Mouse (Mus musculus): ENCODE data around the gene Tceanc2. TPM values are rescaled to one million over a fixed set of nuclear protein-coding genes. Genes with fewer than 3 reads are reported as not detected.
"Not testable (repeated sequence)": the region's sequence is repeated elsewhere in the genome, so short reads cannot be mapped to it uniquely, and the experiment has no call there.

Gene Tceanc2
- total and polyA plus RNA-seq, 3 experiments = 15.1 to 65.8 (median 17.6) TPM

- peaks cover 69% of the 10 kb centered on the region for H3K27me3 ChIP-seq (ENCODE audit: insufficient read depth, low read length)
- H3K36me3 ChIP-seq (replicated peaks) = no peaks in the 10 kb centered on the region
- TF ChIP-seq CTCF (IDR thresholded peaks at IDR 0.05; ENCODE audit: low read depth, low read length) (no peak), POLR2AphosphoS5 (IDR thresholded peaks at IDR 0.05; ENCODE audit: insufficient replicate concordance, low read depth, low read length) (no peak), TAL1 (conservative IDR thresholded peaks at IDR 0.05; ENCODE audit: low read depth, low read length) (no peak), GATA1 (IDR thresholded peaks at IDR 0.05; ENCODE audit: borderline replicate concordance, low read length) (no peak), GATA2 (IDR thresholded peaks at IDR 0.05; ENCODE audit: borderline replicate concordance, low read depth, low read length) (no peak)
- no peaks in the 10 kb centered on the region for H3K9me3 ChIP-seq (replicated peaks)
- peaks cover 9% of the 10 kb centered on the region; the same call in 1 of the 2 replicates for H3K4me1 ChIP-seq (ENCODE audit: insufficient read depth, low read depth, low read length)
- H3K4me3 ChIP-seq (ENCODE audit: low read depth, low read length) = no peak overlapping the region
- DNase-seq (ENCODE audit: low spot score) (no peak), ATAC-seq (ENCODE audit: extremely low read depth, insufficient number of reproducible peaks, low FRiP score, poor library complexity, severe bottlenecking) (no peak)
Measured at GRCm38 (mm10) chr4:107121165-107121943, 57.6 kb downstream of the Tceanc2 start.

GRCm38 (mm10) chr4:107120676-107121075, 58.2 kb downstream of the Tceanc2 start:
- H3K36me3 ChIP-seq (replicated peaks) = no peaks in the 10 kb centered on the region
- H3K4me1 ChIP-seq (ENCODE audit: insufficient read depth, low read depth, low read length) = peaks cover 9% of the 10 kb centered on the region; the same call in 1 of the 2 replicates
- peaks cover 69% of the 10 kb centered on the region for H3K27me3 ChIP-seq (ENCODE audit: insufficient read depth, low read length)
- H3K9me3 ChIP-seq (replicated peaks) = no peaks in the 10 kb centered on the region
- DNase-seq (ENCODE audit: low spot score) (no peak), ATAC-seq (ENCODE audit: extremely low read depth, insufficient number of reproducible peaks, low FRiP score, poor library complexity, severe bottlenecking) (no peak)
- TF ChIP-seq CTCF (IDR thresholded peaks at IDR 0.05; ENCODE audit: low read depth, low read length) (no peak), GATA2 (IDR thresholded peaks at IDR 0.05; ENCODE audit: borderline replicate concordance, low read depth, low read length) (no peak), TAL1 (conservative IDR thresholded peaks at IDR 0.05; ENCODE audit: low read depth, low read length) (no peak), GATA1 (IDR thresholded peaks at IDR 0.05; ENCODE audit: borderline replicate concordance, low read length) (no peak), POLR2AphosphoS5 (IDR thresholded peaks at IDR 0.05; ENCODE audit: insufficient replicate concordance, low read depth, low read length) (no peak)
- H3K4me3 ChIP-seq (ENCODE audit: low read depth, low read length) = no peak overlapping the region

GRCm38 (mm10) chr4:107119056-107119455, 59.9 kb downstream of the Tceanc2 start:
- ATAC-seq (ENCODE audit: extremely low read depth, insufficient number of reproducible peaks, low FRiP score, poor library complexity, severe bottlenecking) = no peak
- no peak overlapping the region for H3K4me3 ChIP-seq (ENCODE audit: low read depth, low read length)
- H3K27me3 ChIP-seq (ENCODE audit: insufficient read depth, low read length) = peaks cover 65% of the 10 kb centered on the region
- no peaks in the 10 kb centered on the region for H3K9me3 ChIP-seq (replicated peaks)
- no peak for TF ChIP-seq CTCF (IDR thresholded peaks at IDR 0.05; ENCODE audit: low read depth, low read length)
- TF ChIP-seq GATA1 (IDR thresholded peaks at IDR 0.05; ENCODE audit: borderline replicate concordance, low read length) = no peak
- TF ChIP-seq POLR2AphosphoS5 (IDR thresholded peaks at IDR 0.05; ENCODE audit: insufficient replicate concordance, low read depth, low read length) = no peak
- TF ChIP-seq GATA2 (IDR thresholded peaks at IDR 0.05; ENCODE audit: borderline replicate concordance, low read depth, low read length) = no peak
- TF ChIP-seq TAL1 (conservative IDR thresholded peaks at IDR 0.05; ENCODE audit: low read depth, low read length) = no peak
- no peaks in the 10 kb centered on the region for H3K36me3 ChIP-seq (replicated peaks)
- DNase-seq (ENCODE audit: low spot score) = no peak
- peaks cover 9% of the 10 kb centered on the region; the same call in 1 of the 2 replicates for H3K4me1 ChIP-seq (ENCODE audit: insufficient read depth, low read depth, low read length)

- Histone ChIP-seq H3K27me3 (ENCODE audit: insufficient read depth, low read length) (peaks cover 67% of the 10 kb centered on the region), H3K9me3 (replicated peaks) (no peaks in the 10 kb centered on the region), H3K4me1 (ENCODE audit: insufficient read depth, low read depth, low read length) (peaks cover 9% of the 10 kb centered on the region; the same call in 1 of the 2 replicates), H3K36me3 (replicated peaks) (no peaks in the 10 kb centered on the region), H3K4me3 (ENCODE audit: low read depth, low read length) (no peak overlapping the region)
- no peak for ATAC-seq (ENCODE audit: extremely low read depth, insufficient number of reproducible peaks, low FRiP score, poor library complexity, severe bottlenecking)
- DNase-seq (ENCODE audit: low spot score) = no peak
- TF ChIP-seq CTCF (IDR thresholded peaks at IDR 0.05; ENCODE audit: low read depth, low read length) (no peak), POLR2AphosphoS5 (IDR thresholded peaks at IDR 0.05; ENCODE audit: insufficient replicate concordance, low read depth, low read length) (no peak), GATA2 (IDR thresholded peaks at IDR 0.05; ENCODE audit: borderline replicate concordance, low read depth, low read length) (no peak), TAL1 (conservative IDR thresholded peaks at IDR 0.05; ENCODE audit: low read depth, low read length) (no peak)
Measured at GRCm38 (mm10) chr4:107117741-107118385, 61.1 kb downstream of the Tceanc2 start.

GRCm38 (mm10) chr4:107114278-107114677, 64.6 kb downstream of the Tceanc2 start:
- Histone ChIP-seq H3K9me3 (replicated peaks) (no peaks in the 10 kb centered on the region), H3K27me3 (ENCODE audit: insufficient read depth, low read length) (peaks cover 68% of the 10 kb centered on the region), H3K4me1 (ENCODE audit: insufficient read depth, low read depth, low read length) (no peaks in the 10 kb centered on the region), H3K36me3 (replicated peaks) (no peaks in the 10 kb centered on the region), H3K4me3 (ENCODE audit: low read depth, low read length) (no peak overlapping the region)
- DNase-seq (ENCODE audit: low spot score) = no peak
- no peak for ATAC-seq (ENCODE audit: extremely low read depth, insufficient number of reproducible peaks, low FRiP score, poor library complexity, severe bottlenecking)
- no peak for TF ChIP-seq TAL1 (conservative IDR thresholded peaks at IDR 0.05; ENCODE audit: low read depth, low read length)
- no peak for TF ChIP-seq GATA1 (IDR thresholded peaks at IDR 0.05; ENCODE audit: borderline replicate concordance, low read length)
- TF ChIP-seq GATA2 (IDR thresholded peaks at IDR 0.05; ENCODE audit: borderline replicate concordance, low read depth, low read length) = no peak

GRCm38 (mm10) chr4:107109181-107109580, 69.7 kb downstream of the Tceanc2 start:
- H3K9me3 ChIP-seq (replicated peaks); ATAC-seq (ENCODE audit: extremely low read depth, insufficient number of reproducible peaks, low FRiP score, poor library complexity, severe bottlenecking); H3K4me3 ChIP-seq (ENCODE audit: low read depth, low read length); DNase-seq (ENCODE audit: low spot score); H3K36me3 ChIP-seq (replicated peaks); H3K4me1 ChIP-seq (ENCODE audit: insufficient read depth, low read depth, low read length): not testable (repeated sequence)
- H3K27me3 ChIP-seq (ENCODE audit: insufficient read depth, low read length) = peaks cover 69% of the 10 kb centered on the region

All from G1E (cell line).